Mouse (Mus musculus) adrenal gland (tissue): Measurements from ENCODE around the gene Sdha.

Source experiments
- intact Hi-C: fragments of 180-260 bp; cut with DNase I; formaldehyde crosslinking; loops from one replicate; pipeline ENCODE4 v1.15.1; 2025

Gene Sdha

GRCm38 (mm10) chr13:74305380-74305779 is 44.7 kb downstream of the Sdha start:
- intact Hi-C loops: no loop called here

GRCm38 (mm10) chr13:74302050-74303037 is 47.7 kb downstream of the Sdha start:
- intact Hi-C loops: no loop called here

GRCm38 (mm10) chr13:74301607-74301984 is 48.5 kb downstream of the Sdha start:
- intact Hi-C loops: loop anchor here (2.0 kb wide), 2 partner anchors 109 to 205 kb away; no protein-coding TSS in a partner anchor

GRCm38 (mm10) chr13:74300925-74301606 is 49.0 kb downstream of the Sdha start:
- intact Hi-C loops: loop anchor here (2.0 kb wide), 2 partner anchors 108 to 204 kb away; no protein-coding TSS in a partner anchor

GRCm38 (mm10) chr13:74296376-74296775 is 53.7 kb downstream of the Sdha start:
- intact Hi-C loops: loop anchor here (5.0 kb wide), 1 partner anchor 324 kb away; no protein-coding TSS in a partner anchor

- intact Hi-C loops: no loop called here
Measured at GRCm38 (mm10) chr13:74292167-74292566, 57.9 kb downstream of the Sdha start, which contains the start of gene Ahrr. Ahrr (minus strand) TSS chr13:74292331.

GRCm38 (mm10) chr13:74289646-74290045 is 60.4 kb downstream of the Sdha start:
- intact Hi-C loops: no loop called here

GRCm38 (mm10) chr13:74282299-74282698 is 67.8 kb downstream of the Sdha start:
- intact Hi-C loops: no loop called here

GRCm38 (mm10) chr13:74275726-74276125 is 74.4 kb downstream of the Sdha start:
- intact Hi-C loops: no loop called here
